Mouse (Mus musculus) heart, postnatal 4 days (tissue): Measurements from ENCODE around the gene Cdipt. TPM values are rescaled to one million over a fixed set of nuclear protein-coding genes. Genes with fewer than 3 reads are reported as not detected.

Source experiments
- DNase-seq: peaks from one replicate; pipeline ENCODE4 v3.0.0; 2021
- total RNA-seq, 2 experiments: library from RNA; stranded (reverse); gene quantifications; 2 replicates each; pipeline ENCODE4 v1.2.3; 2021

Cdipt gene
- total RNA-seq, 2 experiments from 2014 or later = 69.2 to 72.1 TPM

GRCm38 (mm10) chr7:126975950-126976866, 494 bp downstream of the Cdipt start, which contains the start of gene Cdiptos:
Gene Cdiptos (minus strand): TSS chr7:126976098.
- peak; percentile 98 for DNase-seq

GRCm38 (mm10) chr7:126976878-126977459, 1.3 kb downstream of the Cdipt start:
- no peak for DNase-seq

- no peak for DNase-seq
These were observed 3.1 kb downstream of the Cdipt start for GRCm38 (mm10) chr7:126978841-126979240.

- no peak for DNase-seq
These were observed 5.9 kb downstream of the Cdipt start for GRCm38 (mm10) chr7:126981601-126982000.

- DNase-seq = no peak
These were observed 6.3 kb downstream of the Cdipt start for GRCm38 (mm10) chr7:126982054-126982453.

- no peak for DNase-seq
These were observed 7.4 kb downstream of the Cdipt start for GRCm38 (mm10) chr7:126983113-126983512.

GRCm38 (mm10) chr7:126984667-126985444, 9.1 kb downstream of the Cdipt start:
- DNase-seq = no peak

GRCm38 (mm10) chr7:126986319-126986718, 10.6 kb downstream of the Cdipt start:
- peak; percentile 64 for DNase-seq

- no peak for DNase-seq
These were observed 13.1 kb downstream of the Cdipt start for GRCm38 (mm10) chr7:126988816-126989215.

- DNase-seq = no peak
These were observed 20.7 kb downstream of the Cdipt start for GRCm38 (mm10) chr7:126996449-126996848.

- DNase-seq = no peak
These were observed 23.9 kb downstream of the Cdipt start for GRCm38 (mm10) chr7:126999568-126999967.

GRCm38 (mm10) chr7:127003620-127004019, 27.9 kb downstream of the Cdipt start:
- DNase-seq = no peak

GRCm38 (mm10) chr7:127004122-127004875, 28.6 kb downstream of the Cdipt start:
- DNase-seq = no peak

- DNase-seq = no peak
These were observed 31.8 kb downstream of the Cdipt start for GRCm38 (mm10) chr7:127007313-127008024.

GRCm38 (mm10) chr7:127008239-127009019, 32.7 kb downstream of the Cdipt start:
- peak; percentile 77 for DNase-seq

- no peak for DNase-seq
These were observed 33.8 kb downstream of the Cdipt start for GRCm38 (mm10) chr7:127009307-127010085.

GRCm38 (mm10) chr7:127011051-127011450, 35.3 kb downstream of the Cdipt start:
- no peak for DNase-seq

GRCm38 (mm10) chr7:127011717-127012116, 36.0 kb downstream of the Cdipt start:
- DNase-seq = no peak

- DNase-seq = no peak
These were observed 36.7 kb downstream of the Cdipt start for GRCm38 (mm10) chr7:127012374-127012773.

GRCm38 (mm10) chr7:127012845-127013244, 37.1 kb downstream of the Cdipt start:
- no peak for DNase-seq
